Mouse (Mus musculus) kidney, embryonic 16.5 days (tissue): ENCODE results near the gene Ppp1r9a. TPM values are rescaled to one million over a fixed set of nuclear protein-coding genes. Genes with fewer than 3 reads are reported as not detected.

Experiments
- ATAC-seq: fragments of 200-750 bp; cut with Nextera tagmentation; 2 replicates; pipeline ENCODE4 v1.8.0; 2017; ENCODE audit warnings: moderate TSS enrichment; ENCODE audit not compliant: low FRiP score, low TSS enrichment
- H3K27ac ChIP-seq: fragments of 300-500 bp; sonication (generic); 2 replicates; pipeline ENCODE4 v1.5.1; 2014; ENCODE audit warnings: low read length
- H3K27me3 ChIP-seq: fragments of 300-500 bp; sonication (generic); 2 replicates; pipeline ENCODE4 v1.6.1; 2014; ENCODE audit warnings: low read length, control low read depth, mixed read lengths; ENCODE audit not compliant: insufficient read depth
- H3K36me3 ChIP-seq: fragments of 300-500 bp; sonication (generic); 2 replicates; pipeline ENCODE4 v1.6.1; 2014; ENCODE audit warnings: low read length, control low read depth, mixed read lengths; ENCODE audit not compliant: insufficient read depth
- H3K4me1 ChIP-seq: fragments of 300-500 bp; sonication (generic); 2 replicates; pipeline ENCODE4 v1.6.1; 2014; ENCODE audit warnings: low read length, control low read depth, mixed read lengths; ENCODE audit not compliant: insufficient read depth
- H3K4me2 ChIP-seq: fragments of 300-500 bp; sonication (generic); replicated peaks from 2 replicates; pipeline ENCODE4 v1.6.1; 2014; ENCODE audit warnings: low read depth, low read length
- H3K4me3 ChIP-seq: fragments of 300-500 bp; sonication (generic); 2 replicates; pipeline ENCODE4 v1.5.1; 2014; ENCODE audit warnings: mild to moderate bottlenecking, low read length
- H3K9ac ChIP-seq: fragments of 300-500 bp; sonication (generic); replicated peaks from 2 replicates; pipeline ENCODE4 v1.6.1; 2014; ENCODE audit warnings: low read length
- H3K9me3 ChIP-seq: fragments of 300-500 bp; sonication (generic); 2 replicates; pipeline ENCODE4 v1.6.1; 2016; ENCODE audit warnings: low read length, control low read depth
- WGBS: fragments of 180-500 bp; shearing (Covaris S2); extraction: QIAGEN DNeasy Blood & Tissue Kit; methylation state at CpG from one replicate; pipeline ENCODE4 v1.1.7; 2014; 5-methylcytosine and 5-hydroxymethylcytosine counted together
- polyA plus RNA-seq: library from polyadenylated mRNA; unstranded; fragments of >200 nt; fragmentation: Nextera tagmentation; extraction: Ambion mirVana; gene quantifications from 2 replicates; pipeline ENCODE4 v1.2.1, GENCODE M21; 2015

Ppp1r9a gene
- polyA plus RNA-seq, 1 experiment from 2014 or later, result 14.9 TPM

DNA sequence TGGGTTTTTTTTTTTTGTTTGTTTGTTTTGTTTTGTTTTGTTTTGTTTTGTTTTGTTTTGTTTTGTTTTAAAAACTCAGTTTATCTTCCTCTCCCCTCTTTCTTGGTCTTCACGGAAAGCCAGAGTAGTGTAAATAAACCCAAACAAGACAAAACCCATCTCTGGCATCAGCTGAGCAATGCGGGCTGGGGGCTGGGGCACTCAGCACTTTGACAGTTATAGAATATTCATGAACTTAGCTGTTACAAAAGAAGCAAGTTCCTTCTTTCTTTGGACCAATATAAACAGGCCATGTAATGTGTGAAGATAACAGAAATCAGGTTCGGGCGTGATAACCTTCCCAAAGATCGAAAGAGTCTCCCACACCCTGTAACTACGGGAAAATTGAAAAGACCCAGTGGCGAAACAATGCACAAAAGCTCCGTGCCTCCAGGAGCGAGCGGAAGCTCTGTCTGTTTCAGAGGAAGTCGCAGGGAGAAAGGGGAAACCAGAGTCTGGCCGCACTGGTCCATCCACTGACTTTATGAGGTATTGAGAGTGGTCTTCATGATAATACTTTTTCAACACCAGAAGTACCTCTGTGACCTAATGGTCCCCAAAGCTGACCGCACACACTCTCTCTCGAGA lies 264.4 kb downstream of the Ppp1r9a start:
- Histone ChIP-seq H3K9ac (no peak overlapping the region), H3K27ac (peak overlapping the region; percentile 61), H3K36me3 (no peaks in the 10 kb centered on the region), H3K4me2 (no peak overlapping the region), H3K4me1 (no peaks in the 10 kb centered on the region; the same call in 1 of the 2 replicates), H3K4me3 (no peak overlapping the region), H3K9me3 (no peaks in the 10 kb centered on the region), H3K27me3 (no peaks in the 10 kb centered on the region)
- no peak for ATAC-seq
- WGBS, result 67% methylated on average over 14 of the region's 14 CpGs

DNA sequence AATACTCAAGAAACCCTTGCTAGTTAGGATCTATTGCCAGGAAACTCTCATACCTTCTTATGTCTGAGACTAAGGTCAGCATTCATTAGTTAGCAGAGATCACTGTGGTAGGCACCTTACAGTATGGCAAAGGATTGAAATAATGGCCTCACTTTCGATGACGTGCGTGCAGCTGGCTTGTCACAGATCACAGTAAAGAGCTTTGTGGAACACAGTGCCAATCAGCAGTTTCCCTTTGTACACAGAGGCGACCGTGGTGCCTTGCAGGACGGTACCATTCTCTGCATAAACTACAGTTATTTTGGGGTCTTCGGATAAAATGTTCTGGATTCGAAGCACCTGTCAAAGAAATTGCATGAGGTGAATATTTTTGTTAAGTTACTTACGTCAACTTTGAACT lies 265.4 kb downstream of the Ppp1r9a start:
- Histone ChIP-seq H3K4me3 (no peak overlapping the region), H3K9ac (no peak overlapping the region), H3K9me3 (no peaks in the 10 kb centered on the region), H3K4me2 (no peak overlapping the region), H3K4me1 (peaks cover 4% of the 10 kb centered on the region; the same call in 1 of the 2 replicates), H3K36me3 (no peaks in the 10 kb centered on the region), H3K27me3 (no peaks in the 10 kb centered on the region), H3K27ac (no peak overlapping the region)
- no peak for ATAC-seq
- 91% methylated on average over 9 of the region's 9 CpGs for WGBS

DNA sequence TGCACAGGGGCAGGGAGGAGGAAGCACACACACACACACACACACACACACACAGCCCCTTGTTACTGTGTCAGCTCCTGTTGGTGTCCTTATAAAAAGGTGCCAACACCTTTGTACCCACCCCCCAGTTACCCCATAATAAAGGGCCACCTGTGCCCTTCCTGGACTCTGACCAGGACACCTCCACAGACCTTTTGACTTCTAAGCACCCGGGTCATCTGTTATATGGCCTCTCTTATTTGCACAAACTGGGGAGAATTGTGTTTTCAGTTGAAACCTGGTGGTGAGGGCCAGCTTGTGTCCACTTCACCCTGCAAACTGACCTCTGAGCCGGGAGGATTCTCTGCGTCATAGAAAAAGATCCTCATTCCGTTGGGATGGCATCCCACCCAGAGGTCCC lies 268.7 kb downstream of the Ppp1r9a start:
- Histone ChIP-seq H3K27me3 (no peaks in the 10 kb centered on the region), H3K36me3 (no peaks in the 10 kb centered on the region), H3K4me1 (peaks cover 4% of the 10 kb centered on the region; the same call in 1 of the 2 replicates), H3K4me3 (no peak overlapping the region), H3K9ac (no peak overlapping the region), H3K27ac (no peak overlapping the region), H3K4me2 (no peak overlapping the region), H3K9me3 (no peaks in the 10 kb centered on the region)
- 63% methylated on average over 4 of the region's 4 CpGs for WGBS
- ATAC-seq, result no peak

DNA sequence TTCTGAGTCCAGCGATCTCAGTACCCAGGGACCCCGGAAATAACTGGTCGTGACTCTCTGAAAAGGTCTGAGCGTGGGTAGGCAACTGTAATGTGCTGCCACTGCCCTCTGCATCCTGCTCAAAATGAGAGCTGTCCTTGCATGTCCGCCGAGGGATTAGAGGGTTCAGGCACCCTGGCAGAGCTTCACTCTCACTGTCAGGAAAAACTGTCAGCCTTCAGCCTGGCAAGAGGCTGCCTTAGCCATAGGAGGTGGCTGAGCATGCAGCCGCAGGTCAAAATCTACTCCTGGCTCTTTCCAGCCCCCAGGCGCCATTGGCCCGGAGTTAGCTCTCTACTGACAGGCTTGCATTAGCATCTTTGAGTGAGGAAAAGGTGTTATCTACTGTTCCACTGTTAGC lies 269.9 kb downstream of the Ppp1r9a start:
- H3K36me3 ChIP-seq, result no peaks in the 10 kb centered on the region

DNA sequence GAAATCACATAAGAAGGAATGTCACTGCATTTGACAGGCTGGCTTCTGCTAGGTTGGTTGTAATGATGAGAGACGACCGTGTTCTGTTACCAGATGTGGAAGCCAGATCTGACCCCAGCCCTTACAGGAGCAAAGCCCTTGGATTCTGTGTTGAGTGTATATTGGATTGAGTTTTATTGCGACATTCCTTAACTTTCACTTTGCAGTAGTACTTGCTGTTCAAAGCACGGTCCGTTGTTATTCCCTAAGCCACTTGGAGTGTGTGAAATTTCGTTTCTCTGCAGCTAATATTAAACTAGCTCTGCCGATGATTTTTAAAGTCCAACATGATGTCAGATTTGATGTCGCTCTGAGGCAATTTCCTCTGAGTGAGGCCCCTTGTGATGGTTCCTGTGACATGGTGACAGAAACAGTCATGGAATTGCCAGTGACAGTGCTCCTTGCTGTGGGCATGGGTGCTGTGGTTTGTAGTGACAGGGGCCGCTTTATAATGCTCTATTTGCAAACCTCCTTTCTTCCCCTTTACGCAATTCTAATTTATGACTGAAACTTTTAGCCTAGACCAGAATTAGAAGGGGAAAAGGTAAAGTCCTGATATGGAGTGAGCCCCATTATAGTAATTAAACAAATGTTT lies 271.6 kb downstream of the Ppp1r9a start:
- WGBS, result 86% methylated on average over 10 of the region's 10 CpGs
- ATAC-seq, result no peak

More for the DNA sequence above, 269.9 kb downstream of the Ppp1r9a start:
- 56% methylated on average over 9 of the region's 9 CpGs for WGBS
- Histone ChIP-seq H3K27ac (no peak overlapping the region), H3K4me2 (peak overlapping the region; percentile 10; the same call in 1 of the 2 replicates), H3K4me1 (peaks cover 4% of the 10 kb centered on the region; the same call in 1 of the 2 replicates), H3K27me3 (no peaks in the 10 kb centered on the region), H3K9ac (no peak overlapping the region), H3K9me3 (no peaks in the 10 kb centered on the region), H3K4me3 (no peak overlapping the region)
- peak; percentile 39; the same call in 1 of the 2 replicates for ATAC-seq

DNA sequence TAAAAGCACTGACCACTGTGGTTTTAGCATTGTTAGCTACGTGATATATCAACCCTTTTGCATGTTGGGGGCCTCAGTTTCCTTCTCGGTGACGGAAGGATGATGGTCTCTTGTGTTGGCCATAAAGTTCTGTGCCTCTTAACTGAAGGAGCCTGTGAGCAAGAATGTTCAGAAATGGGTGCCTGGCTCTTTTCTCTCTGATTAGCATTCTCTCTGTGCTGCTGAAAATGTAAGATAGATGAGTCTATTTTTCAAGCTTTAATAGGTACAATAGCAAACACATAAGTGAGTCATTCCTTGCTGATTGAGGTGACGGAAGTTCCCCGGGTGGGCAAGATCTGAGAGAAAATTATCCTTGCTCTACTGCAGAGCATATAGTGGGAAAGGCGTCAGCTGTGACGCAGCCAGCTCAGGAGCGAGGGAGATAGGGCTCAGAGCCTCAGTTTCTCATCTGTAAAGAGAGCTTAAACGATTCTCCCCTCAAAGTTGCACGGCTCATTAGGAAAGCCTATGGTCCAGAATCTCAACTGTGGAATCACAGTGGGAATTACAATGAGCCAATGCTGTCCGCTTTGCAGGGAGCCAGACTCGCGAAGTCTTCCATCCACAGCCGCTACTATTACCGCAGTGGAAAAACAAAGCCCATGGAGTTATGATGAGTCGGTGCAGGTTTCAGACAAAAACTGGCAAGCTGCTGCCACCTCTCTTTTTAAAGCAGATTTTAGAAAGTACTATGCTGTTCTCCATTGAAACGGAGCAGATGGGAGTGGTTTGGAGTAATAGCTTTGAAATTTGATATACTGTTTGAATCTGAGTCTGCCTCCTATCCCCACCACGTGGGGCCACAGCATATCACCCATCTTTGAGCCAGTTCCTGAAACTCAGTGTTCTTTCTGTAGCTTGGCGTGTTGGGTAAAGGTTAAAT lies 275.5 kb downstream of the Ppp1r9a start:
- ATAC-seq, result peak; percentile 39; the same call in 1 of the 2 replicates
- H3K4me3 ChIP-seq, result peak overlapping the region; percentile 27
- H3K9ac ChIP-seq, result peak overlapping the region; percentile 29; the same call in 1 of the 2 replicates
- WGBS, result 40% methylated on average over 19 of the region's 19 CpGs
- H3K36me3 ChIP-seq, result no peaks in the 10 kb centered on the region
- peak overlapping the region; percentile 53 for H3K4me2 ChIP-seq
- H3K9me3 ChIP-seq, result no peaks in the 10 kb centered on the region
- H3K27ac ChIP-seq, result no peak overlapping the region
- peaks cover 10% of the 10 kb centered on the region for H3K4me1 ChIP-seq
- H3K27me3 ChIP-seq, result no peaks in the 10 kb centered on the region

More for the DNA sequence above, 271.6 kb downstream of the Ppp1r9a start:
- Histone ChIP-seq H3K27ac (no peak overlapping the region), H3K9me3 (no peaks in the 10 kb centered on the region), H3K36me3 (no peaks in the 10 kb centered on the region), H3K4me2 (no peak overlapping the region), H3K4me1 (peaks cover 13% of the 10 kb centered on the region), H3K27me3 (no peaks in the 10 kb centered on the region), H3K9ac (no peak overlapping the region), H3K4me3 (no peak overlapping the region)

DNA sequence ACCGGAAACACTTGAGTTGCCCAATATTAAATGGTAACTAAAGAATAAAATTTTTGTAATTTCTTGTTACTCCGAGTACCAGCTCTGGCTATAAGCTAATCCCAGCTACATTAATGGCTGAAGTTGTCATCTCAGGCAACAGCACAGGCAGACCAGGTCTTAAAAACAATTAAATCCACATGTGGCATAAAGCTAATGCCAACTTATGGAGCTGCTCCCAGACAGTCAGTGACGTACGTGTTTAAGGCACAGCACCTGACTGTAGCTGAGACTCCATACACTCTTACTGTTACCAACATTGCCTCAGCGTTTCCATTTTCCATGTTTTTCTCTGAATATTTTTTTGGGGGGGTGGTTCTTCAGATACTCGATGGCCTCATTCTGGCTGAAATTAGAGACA lies 276.5 kb downstream of the Ppp1r9a start:
- ATAC-seq, result no peak
- peaks cover 10% of the 10 kb centered on the region for H3K4me1 ChIP-seq

DNA sequence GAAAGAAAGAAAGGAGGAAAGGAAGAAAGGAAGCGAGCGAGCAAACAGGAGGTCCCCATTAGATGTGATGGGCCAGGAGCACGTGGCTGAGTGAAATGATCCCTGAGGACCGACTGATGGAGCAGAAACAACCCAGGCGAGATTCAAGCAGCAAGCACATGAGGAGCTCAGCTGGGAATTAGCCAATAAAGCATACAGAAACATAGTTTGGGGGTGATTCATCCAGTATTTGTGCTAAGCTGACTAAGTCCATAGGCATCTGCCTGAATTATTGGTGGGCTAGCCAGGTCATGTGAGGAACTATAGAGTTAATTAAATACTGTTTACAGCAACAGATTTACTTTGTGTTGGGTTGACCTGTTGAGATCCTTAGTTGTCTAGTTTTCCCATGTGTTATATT lies 277.9 kb downstream of the Ppp1r9a start:
- Histone ChIP-seq H3K4me2 (no peak overlapping the region), H3K9me3 (no peaks in the 10 kb centered on the region), H3K27me3 (no peaks in the 10 kb centered on the region), H3K4me1 (peaks cover 10% of the 10 kb centered on the region), H3K9ac (no peak overlapping the region), H3K36me3 (no peaks in the 10 kb centered on the region), H3K4me3 (no peak overlapping the region), H3K27ac (no peak overlapping the region)
- 59% methylated on average over 5 of the region's 5 CpGs for WGBS
- ATAC-seq, result no peak

More for the DNA sequence above, 276.5 kb downstream of the Ppp1r9a start:
- H3K4me3 ChIP-seq, result no peak overlapping the region
- 90% methylated on average over 6 of the region's 6 CpGs for WGBS
- no peaks in the 10 kb centered on the region for H3K27me3 ChIP-seq
- no peak overlapping the region for H3K9ac ChIP-seq
- no peak overlapping the region for H3K27ac ChIP-seq
- no peaks in the 10 kb centered on the region for H3K9me3 ChIP-seq
- no peaks in the 10 kb centered on the region for H3K36me3 ChIP-seq
- H3K4me2 ChIP-seq, result no peak overlapping the region

DNA sequence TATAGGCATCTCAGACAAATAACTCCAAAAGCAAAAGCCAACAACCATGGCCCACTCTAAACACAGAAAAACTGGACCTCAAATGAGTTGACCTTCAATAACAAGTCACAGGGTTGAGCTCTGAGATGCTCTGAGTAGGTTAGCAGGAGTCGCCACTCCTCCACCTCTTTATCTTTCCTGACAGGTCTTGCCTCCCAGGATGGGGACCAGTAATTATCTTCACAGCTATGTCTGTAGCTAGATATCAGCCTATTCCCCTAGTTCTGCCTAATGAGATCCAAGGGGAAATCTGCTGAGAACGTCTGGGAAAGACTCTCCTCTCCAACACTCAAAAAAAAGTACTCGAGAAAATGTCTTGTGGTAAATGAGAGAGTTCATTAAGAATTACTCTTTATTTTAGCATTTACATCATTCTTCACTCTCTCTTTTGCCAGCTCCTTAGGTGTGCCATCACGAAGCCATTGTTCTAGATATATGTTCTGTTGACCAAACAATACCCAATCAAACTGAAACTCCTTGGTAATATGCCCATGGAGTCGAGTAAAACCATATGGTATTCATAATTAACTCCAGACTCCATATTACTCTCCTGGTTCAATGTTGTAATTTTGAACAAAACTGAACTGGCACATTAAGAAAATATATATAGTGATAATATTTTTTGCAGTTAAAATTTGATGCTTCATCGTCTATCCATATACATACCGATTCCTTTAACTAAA lies 283.7 kb downstream of the Ppp1r9a start:
- no peak overlapping the region for H3K9ac ChIP-seq
- H3K27me3 ChIP-seq, result no peaks in the 10 kb centered on the region
- H3K9me3 ChIP-seq, result no peaks in the 10 kb centered on the region
- no peaks in the 10 kb centered on the region for H3K36me3 ChIP-seq
- H3K4me3 ChIP-seq, result no peak overlapping the region
- H3K27ac ChIP-seq, result no peak overlapping the region
- no peak for ATAC-seq
- no peaks in the 10 kb centered on the region for H3K4me1 ChIP-seq
- H3K4me2 ChIP-seq, result no peak overlapping the region
- WGBS, result 79% methylated on average over 7 of the region's 7 CpGs
